Mouse (Mus musculus) cerebellum, adult 11 months (tissue): ENCODE results near the gene Stx6.

Source experiments
- DNase-seq: peaks from one replicate; pipeline ENCODE4 v3.0.0; 2022

Stx6 gene

GRCm38 (mm10) chr1:155158141-155158969, at the start of gene Stx6:
TSS of gene Stx6 (plus strand) at chr1:155158715.
- DNase-seq, result peak; percentile 97

- no peak for DNase-seq
These were observed 48.8 kb upstream of the Stx6 start for GRCm38 (mm10) chr1:155109387-155110350.

- no peak for DNase-seq
These were observed 47.0 kb upstream of the Stx6 start for GRCm38 (mm10) chr1:155111491-155111890.

GRCm38 (mm10) chr1:155112118-155112517, 46.4 kb upstream of the Stx6 start:
- no peak for DNase-seq

- no peak for DNase-seq
These were observed 45.6 kb upstream of the Stx6 start for GRCm38 (mm10) chr1:155112875-155113274.

- DNase-seq, result no peak
These were observed 44.6 kb upstream of the Stx6 start for GRCm38 (mm10) chr1:155113946-155114345.

- no peak for DNase-seq
These were observed 38.8 kb upstream of the Stx6 start for GRCm38 (mm10) chr1:155119719-155120118.

- DNase-seq, result peak; percentile 78
These were observed 36.3 kb upstream of the Stx6 start for GRCm38 (mm10) chr1:155121977-155122939.

- DNase-seq, result no peak
These were observed 34.1 kb upstream of the Stx6 start for GRCm38 (mm10) chr1:155124397-155124796.

- DNase-seq, result no peak
These were observed 31.8 kb upstream of the Stx6 start for GRCm38 (mm10) chr1:155126716-155127115.

- DNase-seq, result no peak
These were observed 31.0 kb upstream of the Stx6 start for GRCm38 (mm10) chr1:155127429-155127934.

GRCm38 (mm10) chr1:155134866-155135265, 23.6 kb upstream of the Stx6 start:
- no peak for DNase-seq

GRCm38 (mm10) chr1:155138795-155139194, 19.7 kb upstream of the Stx6 start:
- DNase-seq, result no peak

GRCm38 (mm10) chr1:155140076-155140475, 18.4 kb upstream of the Stx6 start:
- DNase-seq, result peak; percentile 68

GRCm38 (mm10) chr1:155145620-155146019, 12.9 kb upstream of the Stx6 start:
- DNase-seq, result no peak

- DNase-seq, result no peak
These were observed 11.9 kb upstream of the Stx6 start, which contains the start of gene Mr1 for GRCm38 (mm10) chr1:155146572-155146980. TSS of gene Mr1 (minus strand) at chr1:155146814.

GRCm38 (mm10) chr1:155147228-155147627, 11.3 kb upstream of the Stx6 start:
- DNase-seq, result no peak

GRCm38 (mm10) chr1:155149403-155149802, 9.1 kb upstream of the Stx6 start:
- DNase-seq, result no peak

- no peak for DNase-seq
These were observed 7.7 kb upstream of the Stx6 start for GRCm38 (mm10) chr1:155150821-155151220.

- no peak for DNase-seq
These were observed 4.6 kb upstream of the Stx6 start for GRCm38 (mm10) chr1:155153906-155154305.

GRCm38 (mm10) chr1:155158970-155159484, 512 bp downstream of the Stx6 start:
- no peak for DNase-seq

GRCm38 (mm10) chr1:155167453-155167852, 8.9 kb downstream of the Stx6 start:
- no peak for DNase-seq
